In the genomic region with DNA sequence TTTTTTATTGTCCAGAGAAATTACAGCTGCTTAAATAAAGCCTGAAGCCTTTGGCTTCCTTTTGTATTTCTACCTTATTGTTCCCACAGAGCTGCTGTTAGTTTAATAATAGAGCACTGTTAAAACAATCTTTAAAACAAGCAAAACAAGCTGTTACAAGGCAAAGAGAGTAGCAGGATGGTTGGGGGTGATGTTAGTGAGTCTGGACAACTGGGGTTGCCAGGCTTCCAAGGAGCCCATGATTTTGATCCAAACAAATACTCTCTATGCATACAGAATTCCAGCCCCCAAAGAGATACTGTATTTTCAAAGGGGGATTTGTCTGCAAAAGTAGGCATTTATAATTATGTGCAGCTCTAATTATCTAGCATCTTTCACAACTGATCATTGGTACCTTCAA, we compare ENCODE assay signal across 22 mouse cellular contexts.
"Had no signal": no experiment of that assay in that cellular context is flagged by ENCODE, and none has a peak within 500 bp of the region (broad histone marks: within the 10 kb centered on the region; RNA-seq: fewer than 3 reads in every experiment).

No protein-coding gene starts in this region.

- H3K9me3 ChIP-seq: kidney, embryonic 15.5 days; limb, embryonic 12.5 days; limb, embryonic 15.5 days; liver, embryonic 12.5 days; liver, embryonic 15.5 days; lung, embryonic 15.5 days; megakaryocyte, embryonic 14.5 days; midbrain, embryonic 10.5 days; midbrain, embryonic 13.5 days; neural tube, embryonic 13.5 days had no signal

- H3K36me3 ChIP-seq: kidney, embryonic 15.5 days; limb, embryonic 12.5 days; limb, embryonic 15.5 days; lung, embryonic 15.5 days; midbrain, embryonic 10.5 days had no signal

- ATAC-seq: liver, embryonic 12.5 days; midbrain, embryonic 16.5 days had no signal

- H3K9ac ChIP-seq: kidney, embryonic 15.5 days; limb, embryonic 12.5 days; limb, embryonic 15.5 days; liver, embryonic 12.5 days; liver, embryonic 15.5 days; lung, embryonic 15.5 days; midbrain, embryonic 13.5 days; neural tube, embryonic 13.5 days had no signal

- H3K4me1 ChIP-seq: kidney, embryonic 15.5 days; limb, embryonic 12.5 days; limb, embryonic 15.5 days; lung, embryonic 15.5 days; megakaryocyte, embryonic 14.5 days; midbrain, embryonic 13.5 days had no signal

- H3K4me3 ChIP-seq: kidney, embryonic 15.5 days; limb, embryonic 12.5 days; limb, embryonic 15.5 days; liver, embryonic 12.5 days; liver, embryonic 15.5 days; lung, embryonic 15.5 days; megakaryocyte, embryonic 14.5 days; midbrain, embryonic 10.5 days; midbrain, embryonic 13.5 days; myocyte; neural tube, embryonic 13.5 days had no signal

- H3K27me3 ChIP-seq: limb, embryonic 12.5 days; limb, embryonic 15.5 days; liver, embryonic 12.5 days; liver, embryonic 15.5 days; lung, embryonic 15.5 days; midbrain, embryonic 13.5 days; neural tube, embryonic 13.5 days had no signal

- H3K27ac ChIP-seq: kidney, embryonic 15.5 days; limb, embryonic 15.5 days; liver, embryonic 12.5 days; liver, embryonic 15.5 days; lung, embryonic 15.5 days; midbrain, embryonic 10.5 days; midbrain, embryonic 13.5 days; neural tube, embryonic 13.5 days had no signal

- H3K4me2 ChIP-seq: kidney, embryonic 15.5 days; limb, embryonic 12.5 days; limb, embryonic 15.5 days; liver, embryonic 12.5 days; liver, embryonic 15.5 days; lung, embryonic 15.5 days; midbrain, embryonic 13.5 days; neural tube, embryonic 13.5 days had no signal

- DNase-seq: kidney, adult 8-10 months; kidney, postnatal 10 days; kidney, postnatal 36 days; left cerebral cortex, postnatal 4 days; lung, adult 18-20 months; lung, postnatal 10 days; lung, postnatal 36 days; right cerebral cortex, postnatal 25 days; thymus, adult 18-20 months; thymus, postnatal 36 days had no signal
